Mouse (Mus musculus) cortical plate, adult 2 months (tissue): ENCODE data around the gene Rnf38. TPM values are rescaled to one million over a fixed set of nuclear protein-coding genes. Genes with fewer than 3 reads are reported as not detected.

Experiments
- H3K27ac ChIP-seq: fragments of 200-500 bp; 2 replicates; pipeline ENCODE4 v1.5.1; 2012; ENCODE audit warnings: low read length, control low read depth, inconsistent platforms; ENCODE audit not compliant: insufficient read depth
- H3K4me1 ChIP-seq: fragments of 200-500 bp; 2 replicates; pipeline ENCODE4 v1.6.1; 2011; ENCODE audit warnings: low read length; ENCODE audit not compliant: control insufficient read depth, insufficient read depth
- H3K4me3 ChIP-seq: fragments of 200-500 bp; 2 replicates; pipeline ENCODE4 v1.5.1; 2011; ENCODE audit warnings: mild to moderate bottlenecking, low read length, control low read depth; ENCODE audit not compliant: insufficient read depth
- CTCF ChIP-seq: fragments of 200-500 bp; IDR thresholded peaks from 2 replicates; pipeline ENCODE4 v1.5.1; 2011; ENCODE audit warnings: mild to moderate bottlenecking, control low read depth, low read length; ENCODE audit not compliant: insufficient read depth; ENCODE audit errors: extremely low read depth
- POLR2A ChIP-seq: fragments of 200-500 bp; IDR thresholded peaks from 2 replicates; pipeline ENCODE4 v1.6.1; 2011; ENCODE audit warnings: mild to moderate bottlenecking, low read length, control low read depth; ENCODE audit not compliant: insufficient read depth; ENCODE audit errors: extremely low read depth
- polyA plus RNA-seq: library from polyadenylated mRNA; depleted of rRNA; stranded (reverse); fragments of >200 nt; gene quantifications from 2 replicates; pipeline ENCODE4 v1.2.3, GENCODE M21; 2012; rRNA removed

Gene Rnf38
- 68.4 and 71.8 TPM in 2 replicates for polyA plus RNA-seq

DNA sequence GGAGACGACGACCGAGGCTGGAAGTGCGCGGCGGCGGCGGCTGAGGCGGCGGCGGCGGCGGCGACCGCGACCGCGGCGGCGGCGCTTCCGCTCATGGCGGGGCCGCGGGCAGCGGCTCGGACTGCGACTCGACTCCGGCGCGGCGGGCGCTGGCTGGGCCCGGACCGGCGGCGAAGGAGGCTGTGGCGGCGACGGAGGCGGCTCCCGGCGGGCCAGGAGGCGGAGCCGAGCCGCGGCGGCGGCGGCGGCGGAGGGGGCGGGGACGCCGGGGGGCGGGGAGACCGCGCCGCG, at the start of gene Rnf38:
TSS of gene Rnf38 (minus strand) at position 77 of the 291 bp plus-strand sequence.
- H3K4me3 ChIP-seq = peak within 1 kb of the TSS; percentile 96
- H3K4me1 ChIP-seq = peaks cover 4% of the 10 kb centered on the region; the same call in 1 of the 2 replicates
- peak within 1 kb of the TSS; percentile 82 for H3K27ac ChIP-seq
- TF ChIP-seq CTCF (no peak), POLR2A (no peak)

DNA sequence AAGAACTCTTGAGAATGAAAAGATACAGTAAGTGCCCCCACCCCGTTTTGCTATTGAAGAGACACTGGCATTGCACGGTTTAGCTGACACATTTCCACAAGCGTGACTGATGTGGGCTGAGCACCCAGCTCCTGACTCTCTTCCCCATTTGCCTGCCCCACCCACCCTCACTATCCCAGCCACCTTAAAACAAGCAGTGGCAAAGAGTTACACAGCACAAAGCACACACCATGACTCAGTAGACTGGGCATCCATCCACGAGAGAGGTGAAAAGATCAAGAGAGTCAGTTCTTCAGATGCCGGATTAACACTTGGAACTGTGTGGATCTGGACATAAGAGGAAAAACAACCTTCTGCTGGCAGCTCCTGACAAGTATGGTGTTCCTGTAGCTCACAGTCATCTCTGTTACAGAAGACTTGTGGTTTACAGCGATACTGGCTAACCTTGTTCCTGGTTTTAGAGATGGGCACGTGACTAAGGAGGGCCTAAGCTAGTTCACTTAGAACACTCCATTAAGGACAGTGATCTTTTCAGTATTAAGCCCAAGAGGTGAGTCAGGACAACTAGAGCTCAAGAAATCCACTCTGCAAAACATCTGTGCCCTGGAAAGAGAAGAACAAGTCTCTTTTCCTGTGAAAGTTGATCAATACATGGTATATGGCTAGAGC, 48.1 kb upstream of the Rnf38 start:
- TF ChIP-seq CTCF (no peak), POLR2A (no peak)
- H3K4me1 ChIP-seq = no peaks in the 10 kb centered on the region
- H3K27ac ChIP-seq = no peak overlapping the region
- no peak overlapping the region for H3K4me3 ChIP-seq

DNA sequence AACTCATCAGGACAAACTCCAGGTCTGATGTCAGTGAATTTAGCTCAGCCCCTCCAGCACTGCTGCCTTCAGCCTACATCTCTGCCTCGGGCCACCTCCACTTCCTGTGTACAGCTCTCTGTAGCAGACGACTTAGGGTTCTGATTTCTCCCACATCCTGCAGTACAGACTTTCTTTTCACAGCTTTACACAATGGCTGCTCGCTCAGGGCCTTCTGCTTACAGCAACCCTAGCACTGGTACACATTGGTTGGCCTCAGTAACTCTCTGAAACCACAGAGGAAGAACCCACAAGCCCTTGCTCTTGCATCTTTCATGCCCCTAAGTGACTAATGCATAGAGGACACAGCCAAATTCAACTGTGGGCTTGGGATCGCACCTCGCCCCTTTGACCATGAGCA, 37.5 kb upstream of the Rnf38 start:
- Histone ChIP-seq H3K4me3 (no peak overlapping the region), H3K4me1 (no peaks in the 10 kb centered on the region), H3K27ac (no peak overlapping the region)
- TF ChIP-seq POLR2A (no peak), CTCF (no peak)

DNA sequence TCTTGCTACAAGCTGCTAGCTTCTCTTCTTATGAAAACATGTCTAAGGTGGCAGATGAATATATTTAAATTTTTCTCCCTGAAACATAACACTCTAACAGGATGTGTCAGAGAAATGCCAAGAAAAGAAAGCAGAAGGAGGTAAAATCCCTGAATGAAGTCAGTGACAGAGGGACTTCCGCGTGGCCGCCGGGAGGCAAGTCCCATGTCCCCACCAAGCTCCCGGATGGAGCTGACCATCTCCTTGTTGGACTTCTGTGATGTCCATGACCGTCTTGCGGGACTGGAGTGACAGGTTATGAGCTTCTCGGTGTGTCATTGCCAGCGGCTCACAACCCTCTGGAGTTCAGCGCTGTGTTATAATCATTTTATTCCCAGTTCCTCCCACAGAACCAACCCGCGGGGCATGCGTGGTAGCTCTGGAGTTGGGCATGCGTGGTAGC, 35.8 kb upstream of the Rnf38 start:
- Histone ChIP-seq H3K4me3 (no peak overlapping the region; the same call in 1 of the 2 replicates), H3K27ac (peak overlapping the region; percentile 11; the same call in 1 of the 2 replicates), H3K4me1 (no peaks in the 10 kb centered on the region)
- TF ChIP-seq POLR2A (no peak), CTCF (no peak)

DNA sequence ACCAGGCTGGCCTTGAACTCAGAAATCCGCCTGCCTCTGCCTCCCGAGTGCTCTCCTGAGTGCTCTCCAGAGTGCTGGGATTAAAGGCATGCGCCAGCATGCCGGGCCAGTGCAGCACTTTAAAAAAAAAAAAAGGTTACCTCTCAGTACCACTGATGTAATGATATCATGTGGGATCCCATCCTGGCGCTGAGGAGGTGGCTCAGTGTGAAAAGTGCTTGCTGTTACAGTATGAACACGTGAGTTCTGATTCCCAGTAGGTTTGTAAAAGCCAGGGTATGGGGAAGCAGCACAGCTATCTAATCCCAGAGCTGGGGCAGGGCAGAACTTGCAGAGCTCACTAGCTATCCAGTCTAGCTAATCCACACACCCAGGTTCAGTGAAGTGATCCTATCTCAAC, 33.8 kb upstream of the Rnf38 start:
- TF ChIP-seq CTCF = no peak
- TF ChIP-seq POLR2A = no peak
- H3K4me3 ChIP-seq = no peak overlapping the region
- H3K4me1 ChIP-seq = no peaks in the 10 kb centered on the region
- no peak overlapping the region for H3K27ac ChIP-seq

DNA sequence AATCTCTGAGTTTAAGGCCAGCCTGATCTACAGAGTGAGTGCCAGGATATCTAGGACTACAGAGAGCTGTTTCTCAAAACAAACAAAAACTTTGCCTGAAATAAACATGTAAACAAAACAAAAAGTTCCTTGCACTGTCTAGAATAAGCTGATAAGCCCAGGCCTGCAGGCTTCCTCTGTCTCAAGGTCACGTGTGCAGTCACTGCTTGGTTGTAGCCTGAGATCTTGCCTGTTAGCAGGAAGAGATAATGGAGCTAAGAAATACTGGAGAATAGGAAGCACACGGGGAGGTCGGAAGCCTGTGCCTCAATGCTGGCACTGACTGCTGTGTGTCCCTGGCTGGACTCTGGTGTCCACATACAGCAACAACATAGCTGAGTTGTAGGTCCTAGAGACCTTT, 31.9 kb upstream of the Rnf38 start:
- H3K27ac ChIP-seq = no peak overlapping the region
- no peaks in the 10 kb centered on the region for H3K4me1 ChIP-seq
- TF ChIP-seq CTCF (no peak), POLR2A (no peak)
- H3K4me3 ChIP-seq = no peak overlapping the region

DNA sequence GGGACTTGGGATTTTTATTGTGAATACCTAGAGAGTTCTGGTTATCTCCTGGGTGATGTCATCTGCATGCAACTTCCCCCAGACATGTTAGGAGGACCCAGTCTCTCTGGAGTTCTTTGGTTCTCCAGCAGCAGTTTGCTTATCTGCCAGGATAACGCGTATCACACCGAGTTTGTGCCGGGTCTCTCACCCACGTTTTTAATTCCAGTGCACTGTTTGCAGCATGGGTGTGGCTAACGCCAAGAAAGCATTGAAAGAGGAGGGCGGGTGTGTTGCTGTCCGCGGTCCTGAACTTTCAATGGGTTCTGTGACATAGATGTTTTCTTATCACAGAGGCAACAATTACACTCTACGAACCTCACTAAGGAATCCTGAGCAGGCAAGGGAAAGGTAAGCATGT, 26.7 kb upstream of the Rnf38 start:
- no peak overlapping the region for H3K4me3 ChIP-seq
- H3K4me1 ChIP-seq = no peaks in the 10 kb centered on the region
- no peak overlapping the region for H3K27ac ChIP-seq
- TF ChIP-seq POLR2A = no peak
- TF ChIP-seq CTCF = no peak

DNA sequence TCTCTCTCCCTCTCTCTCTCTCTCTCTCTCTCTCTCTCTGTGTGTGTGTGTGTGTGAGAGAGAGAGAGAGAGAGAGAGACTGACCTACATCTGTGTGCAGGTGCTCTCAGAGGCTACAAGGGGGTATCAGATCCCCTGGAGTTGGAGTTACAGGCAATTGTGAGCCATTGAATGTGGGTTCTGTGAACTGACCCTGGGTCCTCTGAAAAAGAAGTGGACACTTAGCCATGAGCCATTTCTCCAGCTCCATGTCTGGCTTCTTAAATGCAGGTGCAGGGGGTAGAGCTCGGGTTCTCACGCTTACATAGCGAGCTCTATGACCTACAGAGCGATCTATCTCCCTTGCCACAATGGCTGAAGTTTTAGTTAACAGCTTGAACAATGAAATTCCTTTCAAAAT, 25.5 kb upstream of the Rnf38 start:
- Histone ChIP-seq H3K4me1 (no peaks in the 10 kb centered on the region), H3K4me3 (no peak overlapping the region), H3K27ac (no peak overlapping the region)
- TF ChIP-seq POLR2A = no peak
- TF ChIP-seq CTCF = no peak

DNA sequence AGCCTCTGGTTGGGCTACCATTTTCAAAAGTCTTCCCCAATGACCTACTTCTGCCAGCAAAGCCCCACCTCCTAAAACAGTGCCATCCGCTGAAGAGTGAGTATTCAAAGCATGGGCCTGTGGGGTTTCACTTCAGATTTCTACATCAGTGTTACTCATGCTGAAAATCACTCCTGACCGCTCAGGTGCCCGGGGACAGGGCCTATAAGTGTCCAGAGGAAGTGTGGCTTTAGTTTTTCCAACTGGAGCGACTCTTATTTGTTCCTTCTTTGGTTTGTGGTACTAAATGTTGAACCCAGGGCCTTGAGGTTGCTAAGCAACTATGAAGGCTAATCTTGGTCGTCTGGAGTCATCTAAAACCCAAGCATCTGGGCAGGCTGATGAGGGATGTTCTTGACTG, 21.0 kb upstream of the Rnf38 start:
- no peak overlapping the region for H3K4me3 ChIP-seq
- TF ChIP-seq CTCF (no peak), POLR2A (no peak)
- peaks cover 4% of the 10 kb centered on the region for H3K4me1 ChIP-seq
- no peak overlapping the region for H3K27ac ChIP-seq

DNA sequence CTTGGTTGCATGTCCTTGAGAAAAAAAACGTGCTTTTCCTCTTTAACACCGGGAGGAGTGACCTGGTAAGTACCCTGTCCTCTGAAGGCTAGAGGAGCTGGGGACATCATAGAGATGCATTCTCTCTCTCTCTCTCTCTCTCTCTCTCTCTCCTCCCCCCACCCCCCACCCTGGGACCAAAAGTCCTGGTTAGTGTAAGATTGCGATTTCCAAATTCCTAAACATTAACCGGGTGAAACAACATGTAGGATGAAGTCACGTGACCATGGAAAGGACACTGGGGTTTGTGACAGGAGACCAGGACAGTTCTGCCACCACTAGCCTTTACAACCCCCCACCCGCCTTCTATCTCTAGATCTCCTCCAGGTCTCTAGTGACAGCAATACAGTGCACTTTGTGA, 19.6 kb upstream of the Rnf38 start:
- no peak overlapping the region for H3K4me3 ChIP-seq
- H3K27ac ChIP-seq = no peak overlapping the region
- peaks cover 4% of the 10 kb centered on the region for H3K4me1 ChIP-seq
- no peak for TF ChIP-seq CTCF
- no peak for TF ChIP-seq POLR2A
